Mouse (Mus musculus) heart, postnatal 25 days (tissue): ENCODE measurements around the gene Rrp7a. TPM values are rescaled to one million over a fixed set of nuclear protein-coding genes. Genes with fewer than 3 reads are reported as not detected.

Source experiments
- DNase-seq: peaks from one replicate; pipeline ENCODE4 v3.0.0; 2022; ENCODE audit warnings: low spot score
- intact Hi-C: fragments of 180-260 bp; cut with DNase I; formaldehyde crosslinking; loops from one replicate; pipeline ENCODE4 v1.15.1; 2025
- total RNA-seq, 2 experiments: library from RNA; stranded (reverse); gene quantifications; 2 replicates each; pipeline ENCODE4 v1.2.3; 2021

Rrp7a gene
- total RNA-seq, 2 experiments from 2014 or later: 40.3 to 41.9 TPM

GRCm38 (mm10) chr15:83121709-83122565 lies 664 bp downstream of the Rrp7a start:
- no peak for DNase-seq
- intact Hi-C loops: no loop called here

- DNase-seq: no peak
- intact Hi-C loops: loop anchor here (5.0 kb wide), 1 partner anchor 84 kb away; no protein-coding TSS in a partner anchor
Observed at GRCm38 (mm10) chr15:83118360-83118759, 4.2 kb downstream of the Rrp7a start.

GRCm38 (mm10) chr15:83115071-83115470 lies 7.5 kb downstream of the Rrp7a start:
- no peak for DNase-seq
- intact Hi-C loops: loop anchor here (5.0 kb wide), 1 partner anchor 87 kb away; no protein-coding TSS in a partner anchor

- intact Hi-C loops: loop anchor here (5.0 kb wide), 1 partner anchor 307 kb away; no protein-coding TSS in a partner anchor
- DNase-seq: no peak
Observed at GRCm38 (mm10) chr15:83114106-83114505, 8.5 kb downstream of the Rrp7a start.

- intact Hi-C loops: loop anchor here (5.0 kb wide), 1 partner anchor 306 kb away; no protein-coding TSS in a partner anchor
- DNase-seq: peak; percentile 41
Observed at GRCm38 (mm10) chr15:83112898-83113297, 9.7 kb downstream of the Rrp7a start.

- intact Hi-C loops: loop anchor here (5.0 kb wide), 1 partner anchor 305 kb away; no protein-coding TSS in a partner anchor
- no peak for DNase-seq
Observed at GRCm38 (mm10) chr15:83111874-83112273, 10.7 kb downstream of the Rrp7a start.

- intact Hi-C loops: loop anchor here (5.0 kb wide), 1 partner anchor 304 kb away; no protein-coding TSS in a partner anchor
- DNase-seq: no peak
Observed at GRCm38 (mm10) chr15:83111290-83111689, 11.3 kb downstream of the Rrp7a start.

- no peak for DNase-seq
- intact Hi-C loops: no loop called here
Observed at GRCm38 (mm10) chr15:83107814-83108213, 14.8 kb downstream of the Rrp7a start.

- DNase-seq: no peak
- intact Hi-C loops: no loop called here
Observed at GRCm38 (mm10) chr15:83106426-83106825, 16.2 kb downstream of the Rrp7a start.

- DNase-seq: no peak
- intact Hi-C loops: no loop called here
Observed at GRCm38 (mm10) chr15:83103111-83103510, 19.5 kb downstream of the Rrp7a start.

- no peak for DNase-seq
- intact Hi-C loops: no loop called here
Observed at GRCm38 (mm10) chr15:83100332-83100662, 22.3 kb downstream of the Rrp7a start.

GRCm38 (mm10) chr15:83099533-83100331 lies 22.9 kb downstream of the Rrp7a start:
- peak; percentile 90 for DNase-seq
- intact Hi-C loops: loop anchor here (5.0 kb wide), 1 partner anchor 57 kb away; no protein-coding TSS in a partner anchor

- intact Hi-C loops: loop anchor here (5.0 kb wide), 1 partner anchor 54 kb away; no protein-coding TSS in a partner anchor
Observed at GRCm38 (mm10) chr15:83095950-83096349, 26.7 kb downstream of the Rrp7a start.

GRCm38 (mm10) chr15:83093687-83094086 lies 28.9 kb downstream of the Rrp7a start:
- DNase-seq: no peak
- intact Hi-C loops: no loop called here

More at GRCm38 (mm10) chr15:83095950-83096349, 26.7 kb downstream of the Rrp7a start:
- DNase-seq: no peak

- intact Hi-C loops: no loop called here
- DNase-seq: no peak
Observed at GRCm38 (mm10) chr15:83090874-83091273, 31.7 kb downstream of the Rrp7a start.

GRCm38 (mm10) chr15:83089429-83089605 lies 33.3 kb downstream of the Rrp7a start, which contains the start of gene Serhl:
TSS of gene Serhl (plus strand) at chr15:83089506.
- DNase-seq: no peak
- intact Hi-C loops: no loop called here

- intact Hi-C loops: no loop called here
- no peak for DNase-seq
Observed at GRCm38 (mm10) chr15:83088495-83089428, 33.8 kb downstream of the Rrp7a start.

GRCm38 (mm10) chr15:83086636-83087328 lies 35.8 kb downstream of the Rrp7a start:
- no peak for DNase-seq
- intact Hi-C loops: no loop called here

- no peak for DNase-seq
- intact Hi-C loops: no loop called here
Observed at GRCm38 (mm10) chr15:83085901-83086300, 36.7 kb downstream of the Rrp7a start.
